Mouse (Mus musculus) spleen, adult 2 months (tissue): ENCODE measurements around the gene Rps18.

Source experiments
- CTCF ChIP-seq: fragments of 200-500 bp; IDR thresholded peaks from 2 replicates; pipeline ENCODE4 v1.5.1; 2011; ENCODE audit warnings: mild to moderate bottlenecking, inconsistent platforms; ENCODE audit not compliant: insufficient read depth, insufficient read length, insufficient replicate concordance; ENCODE audit errors: extremely low read depth
- POLR2A ChIP-seq: fragments of 200-500 bp; IDR thresholded peaks from 2 replicates; pipeline ENCODE4 v1.6.1; 2011; ENCODE audit warnings: low read depth, low read length, inconsistent platforms

DNA sequence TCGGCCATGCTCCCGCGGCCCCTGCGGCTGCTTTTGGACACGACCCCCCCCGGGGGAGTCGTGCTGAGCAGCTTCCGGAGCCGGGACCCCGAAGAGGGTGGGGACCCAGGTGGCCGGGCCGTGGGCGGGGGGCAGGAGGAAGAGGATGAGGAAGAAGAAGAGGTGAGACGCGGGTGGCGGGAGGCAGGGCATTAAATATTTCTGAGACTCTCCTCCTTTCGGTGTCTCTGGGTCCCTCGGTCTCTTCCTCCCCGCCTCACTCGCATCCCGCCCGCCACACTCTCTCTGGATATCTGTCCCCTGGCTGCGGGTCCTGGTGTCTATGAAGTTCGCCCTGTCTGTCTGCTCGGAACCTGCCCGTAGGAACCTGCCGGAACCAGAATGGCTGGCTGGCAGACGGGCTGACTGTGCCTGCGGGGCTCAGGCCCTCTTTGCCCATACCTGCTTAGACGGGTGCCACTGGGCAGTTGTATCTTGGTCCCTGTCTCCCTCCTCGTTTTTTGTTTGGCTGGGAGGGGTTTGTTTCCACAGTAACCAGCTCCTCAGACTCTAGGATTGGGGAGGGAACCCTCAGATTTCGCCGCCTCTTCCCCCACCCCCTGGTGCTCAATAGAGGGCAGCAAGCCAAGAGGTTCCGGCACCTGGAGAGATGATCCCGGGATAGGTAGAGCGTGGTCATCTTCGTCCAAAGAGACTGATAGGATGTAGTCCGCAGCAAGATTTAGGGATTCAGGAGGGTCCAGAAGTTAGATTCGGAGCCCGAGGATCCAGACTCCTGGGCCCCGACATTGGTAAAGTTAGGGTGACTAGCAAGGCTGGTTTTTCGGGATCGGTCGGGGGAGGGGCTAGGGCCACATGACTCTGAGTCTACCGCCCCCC lies 25.3 kb downstream of the Rps18 start:
- no peak for TF ChIP-seq CTCF
- no peak for TF ChIP-seq POLR2A
